Mouse (Mus musculus) brain, embryonic 14.5 days (tissue): Measurements from ENCODE around the gene Rrp1b.

Source experiments
- CTCF ChIP-seq: fragments of 200-500 bp; IDR thresholded peaks from 2 replicates; pipeline ENCODE4 v1.5.1; 2012; ENCODE audit warnings: inconsistent platforms, mild to moderate bottlenecking, moderate library complexity, borderline replicate concordance; ENCODE audit not compliant: insufficient read depth, insufficient read length; ENCODE audit errors: extremely low read depth
- POLR2A ChIP-seq: fragments of 200-500 bp; IDR thresholded peaks from 2 replicates; pipeline ENCODE4 v1.6.1; 2012; ENCODE audit warnings: mild to moderate bottlenecking, inconsistent platforms, borderline replicate concordance; ENCODE audit not compliant: poor library complexity, insufficient read depth, insufficient read length, severe bottlenecking; ENCODE audit errors: extremely low read depth

- no peak for TF ChIP-seq CTCF
- TF ChIP-seq POLR2A, result no peak
Observed at GRCm38 (mm10) chr17:32028301-32028700, 7.6 kb upstream of the Rrp1b start.
